Mouse (Mus musculus) urinary bladder, postnatal 36 days (tissue): ENCODE results near the gene Suox.
"Not testable (repeated sequence)": the region's sequence is repeated elsewhere in the genome, so short reads cannot be mapped to it uniquely, and the experiment has no call there.

ENCODE experiments used
- DNase-seq, 2 experiments: peaks; one replicate each; pipeline ENCODE4 v3.0.0; 2022; ENCODE audit warnings: low spot score in 2 of 2, mixed read lengths in 1 of 2

Gene Suox

GRCm38 (mm10) chr10:128673763-128674468 lies at the start of gene Suox:
TSS of gene Suox (minus strand) at chr10:128674073.
- DNase-seq, result peak; percentile 76 to 79

- DNase-seq, result no peak
Observed at GRCm38 (mm10) chr10:128715559-128716537, 42.0 kb upstream of the Suox start.

- DNase-seq, result not testable (repeated sequence)
Observed at GRCm38 (mm10) chr10:128711318-128711717, 37.4 kb upstream of the Suox start.

- DNase-seq, result no peak
Observed at GRCm38 (mm10) chr10:128705317-128705693, 31.4 kb upstream of the Suox start.

GRCm38 (mm10) chr10:128704491-128705316 lies 30.8 kb upstream of the Suox start, which contains the start of gene Cdk2:
TSS of gene Cdk2 (minus strand) at chr10:128705031.
- DNase-seq, result peak; percentile 92 to 94

GRCm38 (mm10) chr10:128703895-128704294 lies 30.0 kb upstream of the Suox start, which contains the start of gene Pmel:
TSS of gene Pmel (plus strand) at chr10:128704195.
- DNase-seq, result no peak

- no peak for DNase-seq
Observed at GRCm38 (mm10) chr10:128702328-128703007, 28.6 kb upstream of the Suox start.

- DNase-seq, result no peak
Observed at GRCm38 (mm10) chr10:128700712-128701111, 26.8 kb upstream of the Suox start.

- DNase-seq, result no peak
Observed at GRCm38 (mm10) chr10:128699611-128700010, 25.7 kb upstream of the Suox start.

- DNase-seq, result no peak
Observed at GRCm38 (mm10) chr10:128699006-128699405, 25.1 kb upstream of the Suox start.

- no peak for DNase-seq
Observed at GRCm38 (mm10) chr10:128697072-128697725, 23.3 kb upstream of the Suox start.

- peak; percentile 97 for DNase-seq
Observed at GRCm38 (mm10) chr10:128695992-128696807, 22.3 kb upstream of the Suox start, which contains the start of gene Rab5b. TSS of gene Rab5b (minus strand) at chr10:128696264.

GRCm38 (mm10) chr10:128695411-128695991 lies 21.6 kb upstream of the Suox start:
- DNase-seq, result no peak

GRCm38 (mm10) chr10:128674469-128675008 lies 666 bp upstream of the Suox start:
- DNase-seq, result no peak

- DNase-seq, result no peak
Observed at GRCm38 (mm10) chr10:128671148-128671547, 2.7 kb downstream of the Suox start.

GRCm38 (mm10) chr10:128668790-128669672 lies 4.8 kb downstream of the Suox start:
- peak; percentile 58 to 62 for DNase-seq

GRCm38 (mm10) chr10:128665806-128666205 lies 8.1 kb downstream of the Suox start:
- no peak for DNase-seq

GRCm38 (mm10) chr10:128665307-128665706 lies 8.6 kb downstream of the Suox start:
- DNase-seq, result no peak
